Mouse (Mus musculus) midbrain, embryonic 14.5 days (tissue): ENCODE measurements around the gene Ssbp4. TPM values are rescaled to one million over a fixed set of nuclear protein-coding genes. Genes with fewer than 3 reads are reported as not detected.
"Not testable (repeated sequence)": the region's sequence is repeated elsewhere in the genome, so short reads cannot be mapped to it uniquely, and the experiment has no call there.

Experiments used
- ATAC-seq: fragments of 200-750 bp; cut with Nextera tagmentation; 2 replicates; pipeline ENCODE4 v1.8.0; 2017; ENCODE audit warnings: moderate number of reproducible peaks, moderate library complexity; ENCODE audit not compliant: low FRiP score, low TSS enrichment
- DNase-seq: peaks from one replicate; pipeline ENCODE4 v3.0.0-alpha.2; 2015
- H3K27ac ChIP-seq: fragments of 300-500 bp; sonication (generic); replicated peaks from 2 replicates; pipeline ENCODE4 v1.5.1; 2014; ENCODE audit warnings: mild to moderate bottlenecking, low read depth, low read length, moderate library complexity
- H3K27me3 ChIP-seq: fragments of 300-500 bp; sonication (generic); 2 replicates; pipeline ENCODE4 v1.6.1; 2014; ENCODE audit warnings: low read length, control low read depth, mixed read lengths; ENCODE audit not compliant: control insufficient read depth, insufficient read depth
- H3K36me3 ChIP-seq: fragments of 300-500 bp; sonication (generic); 2 replicates; pipeline ENCODE4 v1.6.1; 2014; ENCODE audit warnings: low read length, control low read depth; ENCODE audit not compliant: control insufficient read depth, insufficient read depth
- H3K4me1 ChIP-seq: fragments of 300-500 bp; sonication (generic); 2 replicates; pipeline ENCODE4 v1.6.1; 2014; ENCODE audit warnings: mild to moderate bottlenecking, antibody characterized with exemption, low read length, control low read depth; ENCODE audit not compliant: control insufficient read depth, insufficient read depth
- H3K4me2 ChIP-seq: fragments of 300-500 bp; sonication (generic); 2 replicates; pipeline ENCODE4 v1.6.1; 2014; ENCODE audit warnings: mild to moderate bottlenecking, low read length, moderate library complexity
- H3K4me3 ChIP-seq: fragments of 300-500 bp; sonication (generic); replicated peaks from 2 replicates; pipeline ENCODE4 v1.5.1; 2014; ENCODE audit warnings: low read depth, low read length
- H3K9ac ChIP-seq: fragments of 300-500 bp; sonication (generic); replicated peaks from 2 replicates; pipeline ENCODE4 v1.6.1; 2014; ENCODE audit warnings: mild to moderate bottlenecking, low read length, moderate library complexity
- H3K9me3 ChIP-seq: fragments of 300-500 bp; sonication (generic); 2 replicates; pipeline ENCODE4 v1.6.1; 2016; ENCODE audit warnings: low read length, control low read depth, mixed read lengths; ENCODE audit not compliant: control insufficient read depth
- WGBS: fragments of 180-500 bp; shearing (Covaris S2); extraction: QIAGEN DNeasy Blood & Tissue Kit; methylation state at CpG from one replicate; pipeline ENCODE4 v1.1.7; 2014; 5-methylcytosine and 5-hydroxymethylcytosine counted together
- polyA plus RNA-seq: library from polyadenylated mRNA; unstranded; fragments of >200 nt; fragmentation: Nextera tagmentation; extraction: Ambion mirVana; gene quantifications from 2 replicates; pipeline ENCODE4 v1.2.1, GENCODE M21; 2014

Gene Ssbp4
- polyA plus RNA-seq, 1 experiment from 2014 or later: 172 TPM

GRCm38 (mm10) chr8:70595811-70596210 lies 12.9 kb downstream of the Ssbp4 start:
- DNase-seq: no peak
- Histone ChIP-seq H3K4me2 (no peak overlapping the region), H3K4me3 (no peak overlapping the region), H3K27me3 (0 out of 2 replicates have a peak, but pooled peaks cover 5% of the 10 kb centered on the region), H3K9ac (no peak overlapping the region; the same call in 1 of the 2 replicates), H3K36me3 (peaks cover 22% of the 10 kb centered on the region), H3K9me3 (no peaks in the 10 kb centered on the region), H3K27ac (no peak overlapping the region), H3K4me1 (peaks cover 45% of the 10 kb centered on the region)
- ATAC-seq: no peak
- WGBS: 96% methylated on average over 12 of the region's 12 CpGs

- Histone ChIP-seq H3K4me1 (peaks cover 36% of the 10 kb centered on the region), H3K4me2 (peak overlapping the region; percentile 98), H3K27ac (peak overlapping the region; percentile 64), H3K4me3 (peak overlapping the region; percentile 63), H3K9me3 (no peaks in the 10 kb centered on the region), H3K27me3 (0 out of 2 replicates have a peak, but pooled peaks cover 5% of the 10 kb centered on the region), H3K9ac (peak overlapping the region; percentile 72), H3K36me3 (peaks cover 30% of the 10 kb centered on the region)
- DNase-seq: peak; percentile 70
- WGBS: 10% methylated on average over 78 of the region's 82 CpGs
- ATAC-seq: peak; percentile 12
These were observed 13.8 kb downstream of the Ssbp4 start for GRCm38 (mm10) chr8:70594621-70595564.

GRCm38 (mm10) chr8:70593961-70594609 lies 14.6 kb downstream of the Ssbp4 start, which contains the start of gene Isyna1:
TSS of gene Isyna1 (plus strand) at chr8:70594373.
- peak within 1 kb of the TSS; percentile 72 for H3K9ac ChIP-seq
- peak within 1 kb of the TSS; percentile 63 for H3K4me3 ChIP-seq
- peak within 1 kb of the TSS; percentile 64 for H3K27ac ChIP-seq
- DNase-seq (peak; percentile 94), ATAC-seq (peak; percentile 82)
- H3K4me1 ChIP-seq: peaks cover 28% of the 10 kb centered on the region
- H3K27me3 ChIP-seq: 0 out of 2 replicates have a peak, but pooled peaks cover 5% of the 10 kb centered on the region
- peak within 1 kb of the TSS; percentile 98 for H3K4me2 ChIP-seq
- peaks cover 37% of the 10 kb centered on the region for H3K36me3 ChIP-seq
- under 1% methylated on average over 40 of the region's 40 CpGs for WGBS
- no peaks in the 10 kb centered on the region for H3K9me3 ChIP-seq

- no peak for ATAC-seq
- Histone ChIP-seq H3K4me1 (peaks cover 18% of the 10 kb centered on the region), H3K4me3 (no peak overlapping the region), H3K36me3 (peaks cover 45% of the 10 kb centered on the region), H3K27ac (0 out of 2 replicates have a peak overlapping the region, but pooled peaks have one; percentile 57), H3K9ac (peak overlapping the region; percentile 72; the same call in 1 of the 2 replicates), H3K4me2 (peak overlapping the region; percentile 98; the same call in 1 of the 2 replicates), H3K27me3 (0 out of 2 replicates have a peak, but pooled peaks cover 5% of the 10 kb centered on the region), H3K9me3 (no peaks in the 10 kb centered on the region)
- 54% methylated on average over 8 of the region's 8 CpGs for WGBS
- no peak for DNase-seq
These were observed 15.5 kb downstream of the Ssbp4 start for GRCm38 (mm10) chr8:70593173-70593572.

- ATAC-seq (no peak), DNase-seq (no peak)
- peaks cover 50% of the 10 kb centered on the region for H3K36me3 ChIP-seq
- H3K9me3 ChIP-seq: no peaks in the 10 kb centered on the region
- no peak overlapping the region for H3K4me2 ChIP-seq
- 0 out of 2 replicates have a peak, but pooled peaks cover 5% of the 10 kb centered on the region for H3K27me3 ChIP-seq
- no peak overlapping the region for H3K27ac ChIP-seq
- 88% methylated on average over 12 of the region's 12 CpGs for WGBS
- no peak overlapping the region for H3K9ac ChIP-seq
- H3K4me1 ChIP-seq: peaks cover 8% of the 10 kb centered on the region
- no peak overlapping the region for H3K4me3 ChIP-seq
These were observed 17.1 kb downstream of the Ssbp4 start for GRCm38 (mm10) chr8:70591569-70591968.

GRCm38 (mm10) chr8:70587955-70588354 lies 20.7 kb downstream of the Ssbp4 start:
- DNase-seq, ATAC-seq: not testable (repeated sequence)
- H3K36me3 ChIP-seq: peaks cover 75% of the 10 kb centered on the region

GRCm38 (mm10) chr8:70585258-70585652 lies 23.4 kb downstream of the Ssbp4 start:
- WGBS: 33% methylated on average over 7 of the region's 7 CpGs
- Histone ChIP-seq H3K36me3 (peaks cover 88% of the 10 kb centered on the region), H3K27me3 (no peaks in the 10 kb centered on the region), H3K4me1 (no peaks in the 10 kb centered on the region), H3K9ac (no peak overlapping the region), H3K4me3 (no peak overlapping the region), H3K9me3 (no peaks in the 10 kb centered on the region), H3K4me2 (no peak overlapping the region), H3K27ac (no peak overlapping the region)
- ATAC-seq: peak; percentile 46
- DNase-seq: peak; percentile 66

More at GRCm38 (mm10) chr8:70587955-70588354, 20.7 kb downstream of the Ssbp4 start:
- H3K9ac ChIP-seq, H3K4me2 ChIP-seq, H3K27me3 ChIP-seq, H3K27ac ChIP-seq, H3K4me1 ChIP-seq, H3K4me3 ChIP-seq, H3K9me3 ChIP-seq: not testable (repeated sequence)
- 96% methylated on average over 4 of the region's 4 CpGs for WGBS

GRCm38 (mm10) chr8:70584606-70585257 lies 23.9 kb downstream of the Ssbp4 start:
- 94% methylated on average over 9 of the region's 9 CpGs for WGBS
- H3K4me2 ChIP-seq: no peak overlapping the region
- no peak overlapping the region for H3K27ac ChIP-seq
- DNase-seq: no peak
- H3K27me3 ChIP-seq: no peaks in the 10 kb centered on the region
- H3K36me3 ChIP-seq: peaks cover 89% of the 10 kb centered on the region
- H3K4me1 ChIP-seq: no peaks in the 10 kb centered on the region
- no peak overlapping the region for H3K9ac ChIP-seq
- H3K9me3 ChIP-seq: no peaks in the 10 kb centered on the region
- H3K4me3 ChIP-seq: no peak overlapping the region
- no peak for ATAC-seq
